Comparison of ENCODE assay signal across 9 mouse cellular contexts in the genomic region with DNA sequence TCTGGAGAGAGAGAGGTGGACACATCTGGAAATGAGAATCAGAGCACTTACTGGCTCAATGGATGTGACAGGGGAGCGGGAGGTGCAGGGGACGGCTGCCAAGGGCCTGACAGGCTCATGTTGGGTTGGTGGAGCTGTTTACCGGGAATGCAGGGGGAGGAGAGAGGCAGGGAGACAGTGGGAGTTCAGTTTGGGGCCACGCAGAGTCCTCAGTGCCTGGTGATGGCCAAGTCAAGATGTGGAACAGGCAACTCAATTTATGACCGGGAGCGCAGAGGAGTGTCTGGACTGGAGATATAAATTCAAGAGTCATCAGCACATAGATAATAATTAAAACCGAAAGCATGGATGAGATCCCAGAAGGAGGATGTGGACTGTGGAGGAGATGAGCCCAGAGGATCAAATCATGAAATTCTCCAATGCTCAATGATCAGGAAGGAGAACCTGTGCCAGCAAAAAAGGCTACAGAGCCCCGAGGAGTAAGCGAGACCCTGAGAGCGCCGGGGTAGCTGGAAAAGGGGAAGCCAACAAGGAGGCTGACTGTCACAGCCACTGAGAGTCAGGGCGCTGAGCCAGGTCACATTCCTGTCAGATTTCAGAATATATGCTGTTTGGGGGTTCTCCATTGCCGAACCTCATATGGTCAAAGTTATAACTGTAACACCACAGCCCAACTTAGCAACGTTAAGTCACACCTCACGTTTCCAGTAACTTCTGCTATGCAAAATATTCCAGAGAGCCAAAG.
DNase-seq lines count a peak whose midpoint lies in the region; ATAC-seq and TF ChIP-seq lines count a peak whose summit lies in the region.
"Had no signal": no experiment of that assay in that cellular context is flagged by ENCODE, and none has a peak within 500 bp of the region (broad histone marks: within the 10 kb centered on the region; RNA-seq: fewer than 3 reads in every experiment).

No protein-coding gene starts in this region.

- WGBS in intestine, embryonic 15.5 days = 57% methylated on average over 15 of the region's 15 CpGs
- WGBS in intestine, postnatal 0 days = 62% methylated on average over 15 of the region's 15 CpGs
- 53% methylated on average over 15 of the region's 15 CpGs for WGBS in limb, embryonic 15.5 days

- peak; percentile 30 to 76 for DNase-seq in gastrocnemius, postnatal 4 days (ENCODE audit: low spot score in 2 of 2)
- no peak for DNase-seq in frontal cortex, postnatal 25 days (ENCODE audit: low spot score in 2 of 2)

- peak; percentile 50 for ATAC-seq in intestine, embryonic 15.5 days
- ATAC-seq in intestine, postnatal 0 days = no peak
- ATAC-seq in limb, embryonic 15.5 days (ENCODE audit: insufficient number of reproducible peaks, low FRiP score, low TSS enrichment, low read depth) = peak; percentile 59; the same call in 1 of the 2 replicates
- ATAC-seq in frontal cortex, adult (ENCODE audit: low TSS enrichment) = no peak
- ATAC-seq in CD4-positive, CD25-positive, alpha-beta regulatory T cell, adult 4 months = no peak

- no peak overlapping the region for H3K9ac ChIP-seq in intestine, embryonic 15.5 days
- H3K9ac ChIP-seq in intestine, postnatal 0 days (ENCODE audit: low read depth, low read length) = no peak overlapping the region
- H3K9ac ChIP-seq in limb, embryonic 15.5 days = no peak overlapping the region

- no peaks in the 10 kb centered on the region for H3K36me3 ChIP-seq in intestine, embryonic 15.5 days
- H3K36me3 ChIP-seq in intestine, postnatal 0 days (ENCODE audit: control insufficient read depth, insufficient read depth) = no peaks in the 10 kb centered on the region
- H3K36me3 ChIP-seq in limb, embryonic 15.5 days = no peaks in the 10 kb centered on the region

- no peaks in the 10 kb centered on the region for H3K27me3 ChIP-seq in intestine, embryonic 15.5 days (replicated peaks)
- no peaks in the 10 kb centered on the region for H3K27me3 ChIP-seq in intestine, postnatal 0 days (replicated peaks; ENCODE audit: control insufficient read depth, insufficient read depth, low read length)
- peaks cover 7% of the 10 kb centered on the region; the same call in 1 of the 2 replicates for H3K27me3 ChIP-seq in limb, embryonic 15.5 days

- H3K27ac ChIP-seq in intestine, embryonic 15.5 days = no peak overlapping the region
- no peak overlapping the region for H3K27ac ChIP-seq in intestine, postnatal 0 days (ENCODE audit: low read depth, low read length)
- no peak overlapping the region for H3K27ac ChIP-seq in bone marrow macrophage, adult 2 months (ENCODE audit: insufficient read depth, low read depth, low read length)
- peak overlapping the region; percentile 33; the same call in 1 of the 2 replicates for H3K27ac ChIP-seq in limb, embryonic 15.5 days
- H3K27ac ChIP-seq: left cerebral cortex, adult 2 months had no signal

- TF ChIP-seq POLR2A in bone marrow macrophage, adult 2 months (IDR thresholded peaks at IDR 0.05; ENCODE audit: borderline replicate concordance, low read depth, low read length) = no peak

- H3K4me3 ChIP-seq in intestine, embryonic 15.5 days (replicated peaks) = no peak overlapping the region
- H3K4me3 ChIP-seq in intestine, postnatal 0 days (ENCODE audit: low read depth, low read length) = no peak overlapping the region
- peak overlapping the region; percentile 28 for H3K4me3 ChIP-seq in bone marrow macrophage, adult 2 months (ENCODE audit: insufficient read depth, low read length)
- H3K4me3 ChIP-seq in limb, embryonic 15.5 days = no peak overlapping the region
- H3K4me3 ChIP-seq: left cerebral cortex, adult 2 months had no signal

- no peaks in the 10 kb centered on the region for H3K9me3 ChIP-seq in intestine, embryonic 15.5 days
- no peaks in the 10 kb centered on the region for H3K9me3 ChIP-seq in intestine, postnatal 0 days (ENCODE audit: control insufficient read depth)
- H3K9me3 ChIP-seq in limb, embryonic 15.5 days = no peaks in the 10 kb centered on the region

- 0 out of 2 replicates have a peak, but pooled peaks cover 7% of the 10 kb centered on the region for H3K4me1 ChIP-seq in intestine, embryonic 15.5 days (replicated peaks)
- no peaks in the 10 kb centered on the region for H3K4me1 ChIP-seq in intestine, postnatal 0 days (replicated peaks; ENCODE audit: control insufficient read depth, insufficient read depth, low read length)
- H3K4me1 ChIP-seq in bone marrow macrophage, adult 2 months (ENCODE audit: control insufficient read depth, insufficient read depth, low read length) = peaks cover 9% of the 10 kb centered on the region; the same call in 1 of the 2 replicates
- H3K4me1 ChIP-seq in limb, embryonic 15.5 days = peaks cover 40% of the 10 kb centered on the region

- no peak for TF ChIP-seq CTCF in intestine, postnatal 0 days (IDR thresholded peaks at IDR 0.05; ENCODE audit: low read depth)
- no peak for TF ChIP-seq CTCF in bone marrow macrophage, adult 2 months (IDR thresholded peaks at IDR 0.05; ENCODE audit: low read depth, low read length)

- H3K4me2 ChIP-seq in intestine, embryonic 15.5 days (replicated peaks) = no peak overlapping the region
- H3K4me2 ChIP-seq in intestine, postnatal 0 days (replicated peaks; ENCODE audit: low read depth) = no peak overlapping the region
- 0 out of 2 replicates have a peak overlapping the region, but pooled peaks have one; percentile 12 for H3K4me2 ChIP-seq in limb, embryonic 15.5 days

Comparison
In these comparisons a context has a peak if more than half of its experiments do, and no peak if none do; other contexts are left out.
1. ATAC-seq: peak in intestine, embryonic 15.5 days (single experiment) and limb, embryonic 15.5 days (single experiment); none in intestine, postnatal 0 days (single experiment), frontal cortex, adult (single experiment) and CD4-positive, CD25-positive, alpha-beta regulatory T cell, adult 4 months (single experiment).
2. DNase-seq: peak in gastrocnemius, postnatal 4 days (2 of 2); none in frontal cortex, postnatal 25 days (0 of 2).